Mouse (Mus musculus) thymus, postnatal 25 days (tissue): Measurements from ENCODE around the gene Slc26a8.

Experiments used
- DNase-seq: peaks from one replicate; pipeline ENCODE4 v3.0.0; 2022

Slc26a8 gene

DNA sequence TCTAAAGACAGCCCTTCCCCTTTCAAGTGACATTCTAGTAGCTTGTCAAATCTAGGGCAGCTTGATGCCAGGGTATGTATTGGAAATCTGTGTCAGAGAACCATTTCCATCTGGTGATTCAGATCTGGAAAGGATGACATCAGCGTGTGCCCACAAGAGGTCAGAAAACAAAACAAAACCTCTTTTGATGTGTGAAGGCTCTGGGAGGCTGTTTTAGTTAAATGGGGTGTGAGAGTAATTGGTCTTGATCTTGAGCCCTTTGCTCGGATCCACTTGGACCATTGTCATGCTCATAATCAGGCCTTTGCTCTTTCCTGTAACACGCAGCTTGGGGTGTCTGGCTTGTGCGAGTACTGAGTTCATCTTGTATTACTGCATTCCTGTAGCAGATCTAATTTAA is 8.2 kb upstream of the Slc26a8 start:
- no peak for DNase-seq

DNA sequence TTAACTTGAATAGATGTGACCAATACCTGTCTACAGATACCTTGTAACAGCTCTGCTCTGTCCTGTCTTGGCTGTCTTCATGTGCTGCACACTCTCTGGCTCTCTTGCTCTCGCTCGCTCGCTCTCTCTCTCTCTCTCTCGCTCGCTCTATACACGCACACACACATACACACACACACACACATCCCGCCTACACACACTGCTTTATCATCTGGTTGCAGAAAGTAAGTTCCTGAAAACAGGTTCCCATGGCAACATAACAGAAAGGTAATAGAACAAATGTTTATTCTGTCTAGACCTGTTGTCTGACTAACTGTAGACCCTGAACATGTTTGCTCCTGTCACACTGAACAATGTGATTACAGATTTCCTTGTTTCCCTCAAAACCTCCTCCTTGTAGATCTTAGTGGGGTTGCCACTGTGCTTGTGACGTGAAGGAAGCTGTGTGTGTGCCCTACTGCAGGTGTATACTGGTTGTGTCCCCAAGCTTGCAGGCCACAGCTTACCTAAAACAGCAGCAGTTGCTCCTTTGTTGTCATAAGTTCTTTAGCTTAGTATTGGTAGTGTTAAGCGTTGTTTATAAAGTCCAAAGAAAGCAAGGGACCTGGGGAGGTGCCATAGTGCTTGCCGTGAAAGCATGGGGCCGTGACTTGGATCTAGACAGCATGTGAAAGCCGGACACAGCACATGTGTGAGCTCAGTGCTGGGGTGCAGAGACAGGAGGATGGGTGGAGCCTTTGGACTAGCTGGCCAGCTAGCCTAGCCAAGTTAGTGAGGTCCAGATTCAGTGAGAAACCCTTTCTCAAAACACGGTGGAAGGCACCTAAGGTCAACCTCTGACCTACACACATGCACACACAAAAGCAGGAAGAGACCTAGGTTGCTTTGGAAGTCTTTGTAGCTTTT is 7.5 kb upstream of the Slc26a8 start:
- no peak for DNase-seq

DNA sequence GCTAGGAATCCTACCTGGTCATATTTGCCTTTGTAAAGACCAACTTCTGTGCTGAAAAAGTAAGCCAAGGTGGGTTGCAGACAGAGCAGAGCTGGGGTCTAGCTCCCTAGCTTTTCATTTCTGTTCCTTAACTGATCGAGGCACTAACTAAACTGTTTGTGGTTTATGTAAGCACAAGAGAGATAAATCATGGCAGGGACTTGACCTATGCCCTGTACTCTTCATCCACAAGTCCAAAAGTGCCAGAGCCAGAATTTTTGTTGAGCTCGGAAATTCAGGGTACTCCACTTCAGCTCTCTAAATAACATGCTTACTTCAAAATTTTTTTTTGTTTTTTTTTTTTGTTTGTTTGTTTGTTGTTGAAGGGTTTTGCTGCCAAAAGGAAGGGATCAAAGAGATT is 6.6 kb upstream of the Slc26a8 start:
- no peak for DNase-seq

DNA sequence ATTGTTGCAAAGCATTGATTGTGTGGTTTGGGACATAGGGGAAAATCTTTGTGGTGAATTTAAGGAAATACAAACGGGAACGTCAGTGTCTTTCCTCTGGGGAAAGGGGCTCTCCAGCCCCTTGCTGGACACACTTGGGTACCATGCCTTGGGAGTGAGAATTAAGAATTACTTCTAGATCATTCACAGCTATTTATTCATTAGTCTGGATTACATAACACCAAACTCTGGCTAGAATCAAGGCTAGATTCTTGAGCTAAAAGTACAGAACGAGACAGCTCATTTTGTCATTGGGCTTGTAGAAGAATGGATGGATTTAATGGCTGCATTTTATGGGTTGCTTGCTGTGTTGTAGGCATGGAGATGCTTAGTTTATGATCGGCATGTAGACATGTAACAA is 4.8 kb upstream of the Slc26a8 start:
- DNase-seq = no peak

DNA sequence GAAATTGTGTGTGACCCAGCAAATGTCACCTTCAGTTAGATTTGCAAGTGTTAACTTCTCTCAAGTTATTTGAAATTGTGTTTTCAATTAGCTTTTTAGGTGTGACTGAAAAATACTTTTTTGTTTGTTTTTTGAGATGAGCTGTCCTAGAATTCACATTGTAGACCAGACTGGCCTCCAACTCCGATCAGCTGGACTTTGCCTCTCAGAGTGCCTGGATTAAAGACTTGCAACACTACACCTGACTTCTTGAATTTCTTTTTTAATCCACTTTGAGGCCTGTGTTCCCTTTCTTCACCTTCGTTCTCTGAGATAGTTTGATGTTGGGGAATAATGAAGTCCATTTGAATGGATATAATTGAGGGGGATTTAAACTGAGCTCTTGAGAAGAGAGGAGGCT is 4.0 kb upstream of the Slc26a8 start:
- no peak for DNase-seq

DNA sequence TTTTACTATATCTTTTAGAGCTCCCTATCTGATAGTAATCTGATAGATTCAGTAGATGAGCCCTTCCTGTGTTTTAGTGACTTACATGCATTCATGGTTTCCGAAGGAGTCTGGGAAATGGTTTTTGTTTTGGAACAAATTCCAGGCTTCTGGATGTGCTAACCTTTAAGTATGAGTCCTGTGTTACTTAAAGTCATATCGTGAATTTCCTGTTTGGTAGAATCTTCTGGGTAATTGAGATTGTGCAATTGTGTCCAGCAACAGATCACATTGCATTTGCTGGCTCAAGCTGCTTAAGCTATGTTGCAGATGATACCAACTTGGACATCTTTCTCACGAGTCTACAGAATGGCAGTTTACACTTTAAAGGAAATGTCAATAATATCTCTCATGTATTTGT is 3.1 kb upstream of the Slc26a8 start:
- DNase-seq = no peak

DNA sequence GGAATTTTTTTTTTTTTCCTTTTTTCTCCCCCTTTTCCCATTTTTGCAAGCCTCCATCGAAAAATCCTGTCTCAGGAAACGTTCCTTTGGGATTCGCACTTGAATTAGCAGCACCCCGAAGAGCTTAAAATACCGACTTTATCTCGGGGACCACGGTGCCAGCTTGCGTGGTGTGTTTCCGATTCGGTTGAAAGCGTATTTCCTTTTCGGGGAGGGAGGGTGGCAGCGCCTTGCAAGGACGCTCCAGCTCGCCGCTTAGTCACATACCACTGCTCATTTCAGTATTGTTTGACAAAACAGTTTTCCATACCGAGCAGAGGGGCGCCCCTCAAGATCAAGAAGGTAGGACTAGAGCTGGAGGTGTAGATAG is 2.3 kb upstream of the Slc26a8 start:
- peak; percentile 71 for DNase-seq

DNA sequence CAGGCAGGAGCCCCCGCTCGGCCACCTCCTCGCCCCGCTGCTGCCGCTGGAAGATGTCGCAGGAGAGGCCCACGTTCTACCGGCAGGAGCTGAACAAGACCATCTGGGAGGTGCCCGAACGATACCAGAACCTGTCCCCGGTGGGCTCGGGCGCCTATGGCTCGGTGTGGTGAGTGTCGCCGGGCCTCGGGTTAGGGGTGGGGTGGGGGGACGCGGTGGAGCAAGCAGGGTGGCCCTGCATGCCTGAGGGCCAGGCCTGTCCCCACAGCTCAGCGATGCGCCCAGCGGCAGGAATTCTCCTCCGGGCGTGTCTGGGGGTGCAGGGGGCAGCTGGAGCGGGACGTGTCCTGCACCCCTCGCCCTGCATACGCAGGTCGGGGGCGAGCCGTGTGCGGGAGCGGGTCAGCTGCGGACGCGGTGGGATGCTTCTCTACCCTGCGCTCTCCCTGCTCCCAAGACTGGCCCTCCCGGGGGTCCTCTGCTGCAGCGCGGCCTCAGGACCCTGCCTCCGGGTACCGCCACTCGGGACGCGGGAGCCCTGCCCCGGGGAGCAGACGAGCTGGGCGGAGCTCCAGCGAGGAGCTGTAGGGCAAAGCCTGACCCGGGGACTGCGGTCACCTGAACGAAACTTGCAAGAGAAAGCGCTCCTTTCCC is 1.8 kb upstream of the Slc26a8 start:
- peak; percentile 62 for DNase-seq

DNA sequence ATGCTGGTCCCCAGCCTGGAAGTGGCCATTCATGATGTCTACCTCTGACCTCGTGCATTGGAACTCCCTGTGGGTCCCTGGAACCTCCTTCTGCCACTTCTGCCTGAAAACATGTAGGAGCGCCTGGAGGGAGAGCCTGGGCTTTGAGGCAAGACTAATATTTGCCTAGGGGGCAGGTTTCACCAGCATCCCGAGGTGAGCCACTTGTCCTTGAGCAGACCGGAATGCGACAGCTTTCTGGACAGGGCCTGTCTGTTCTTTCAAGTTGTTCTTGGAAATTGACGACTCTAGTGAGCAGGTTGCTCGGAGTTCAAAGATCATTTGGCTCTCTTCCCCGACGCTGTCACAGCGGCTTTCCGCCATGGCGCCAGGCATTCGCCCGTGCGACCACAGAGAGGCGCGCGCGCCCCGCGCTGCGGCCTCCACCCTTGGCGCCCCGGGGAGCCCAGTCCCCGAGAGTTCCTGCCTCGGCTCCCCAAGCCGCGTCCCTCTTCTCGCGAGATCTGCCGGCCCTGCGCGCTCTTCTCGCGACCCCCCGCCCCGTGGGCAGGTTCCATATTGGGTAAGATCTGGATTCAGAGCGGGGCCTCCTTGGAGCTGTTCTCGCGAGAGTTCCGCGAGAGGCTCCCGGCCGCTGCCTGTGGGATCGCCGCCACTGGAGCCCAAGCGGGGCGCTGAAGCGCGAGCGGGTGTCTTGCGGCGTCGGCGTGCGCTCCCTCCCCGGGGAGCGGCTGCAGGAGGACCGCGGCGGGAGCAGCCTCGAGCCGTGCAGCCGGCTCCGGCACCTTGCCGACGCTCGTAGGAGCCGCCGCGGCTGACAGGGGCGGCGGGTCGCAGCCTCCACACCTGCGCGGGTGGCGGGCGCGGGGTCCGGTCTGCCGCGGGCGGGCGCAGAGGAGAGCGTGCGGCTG is 998 bp upstream of the Slc26a8 start, which contains the start of gene Mapk14:
Gene Mapk14 (plus strand): TSS at position 554 of the 911 bp plus-strand sequence.
- DNase-seq = peak; percentile 100

DNA sequence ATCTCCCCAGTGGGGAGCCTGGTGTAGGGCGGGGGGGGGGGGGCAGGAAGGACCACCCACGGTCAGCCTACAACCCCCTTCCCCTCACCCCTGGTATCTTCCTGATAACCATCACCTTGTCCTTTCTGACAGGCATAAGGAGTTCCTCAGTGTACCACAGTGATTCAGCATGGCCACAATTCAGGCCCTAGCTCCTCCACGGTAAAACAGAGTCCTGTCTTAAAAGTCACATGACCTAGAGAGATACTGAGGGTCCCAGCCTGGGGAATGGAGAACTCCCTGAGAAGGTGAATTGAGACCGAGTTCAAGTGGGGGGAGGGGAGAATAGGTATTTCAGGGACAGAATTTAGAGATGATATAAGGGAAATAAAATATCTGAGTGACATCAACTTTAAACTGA is 2.7 kb downstream of the Slc26a8 start:
- no peak for DNase-seq

DNA sequence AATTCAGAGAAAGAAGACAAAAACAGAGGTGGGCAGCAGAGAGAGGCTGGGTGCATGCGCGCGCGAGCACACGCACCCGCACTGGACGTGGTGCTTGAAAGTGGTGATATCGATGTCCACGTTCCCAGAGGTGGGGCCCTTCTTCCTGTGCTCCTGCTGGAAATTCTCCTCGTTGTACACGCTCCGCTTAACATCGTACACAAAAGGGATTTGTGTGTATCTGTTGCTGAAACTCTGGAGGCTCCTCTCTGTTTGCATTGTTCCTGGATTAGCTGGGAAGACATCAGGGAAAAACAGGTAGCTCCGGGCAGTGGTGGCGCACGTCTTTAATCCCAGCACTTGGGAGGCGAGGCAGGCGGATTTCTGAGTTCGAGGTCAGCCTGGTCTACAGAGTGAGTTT is 5.4 kb downstream of the Slc26a8 start:
- no peak for DNase-seq

DNA sequence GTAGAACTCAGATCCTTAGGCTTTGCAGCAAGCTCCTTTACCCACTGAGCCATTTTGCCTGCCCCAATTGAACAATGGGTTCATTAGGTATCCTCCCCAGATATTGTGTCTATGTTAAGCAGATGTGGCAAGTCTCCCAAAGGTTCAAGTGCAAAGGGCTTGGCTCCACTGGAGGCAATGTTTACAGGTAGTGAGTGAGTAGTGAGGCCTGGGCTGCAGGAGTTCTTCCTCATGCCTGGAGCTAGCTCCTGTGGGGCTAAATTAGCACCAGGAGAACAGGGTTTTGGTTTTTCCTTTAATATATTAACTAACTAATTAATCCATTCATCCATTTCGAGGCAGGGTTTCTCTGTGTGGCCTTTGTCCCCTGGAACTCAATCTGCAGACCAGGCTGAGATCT is 6.4 kb downstream of the Slc26a8 start:
- no peak for DNase-seq

DNA sequence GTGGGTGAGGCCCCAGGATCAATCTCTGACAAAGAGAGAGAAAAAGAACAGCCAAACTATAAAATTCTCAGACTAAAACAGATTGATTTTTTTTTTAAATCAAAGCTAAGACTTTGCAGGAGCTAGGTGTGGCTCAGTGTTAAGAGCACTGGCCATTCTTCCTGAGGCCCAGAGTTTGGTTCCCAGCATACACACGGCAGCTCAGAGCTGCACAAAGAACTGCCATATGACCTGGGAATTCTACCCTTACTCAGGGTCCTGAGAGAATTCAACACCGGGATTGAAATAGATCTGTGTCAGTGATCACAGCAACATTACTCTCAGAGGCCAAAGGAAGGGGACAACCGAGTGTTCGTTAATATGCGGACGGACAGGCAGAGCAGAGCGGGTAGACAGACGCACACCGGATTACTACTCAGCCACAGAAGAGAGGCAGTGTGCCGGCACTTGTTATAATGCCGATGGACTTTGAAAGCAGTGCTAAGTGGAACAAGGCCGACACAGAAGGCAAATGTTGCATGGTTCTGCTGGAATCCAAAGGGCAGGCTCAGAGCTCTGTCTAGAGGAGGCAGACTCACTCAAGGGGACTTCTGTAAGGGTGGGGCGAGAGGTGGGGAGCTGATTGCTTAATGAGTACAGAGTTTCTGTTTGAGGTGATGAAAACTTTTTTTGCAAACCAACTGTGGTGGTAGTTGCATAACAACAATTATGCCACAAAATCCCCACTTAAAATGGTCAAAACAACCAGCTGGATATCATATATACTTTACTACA is 7.5 kb downstream of the Slc26a8 start:
- DNase-seq = no peak

DNA sequence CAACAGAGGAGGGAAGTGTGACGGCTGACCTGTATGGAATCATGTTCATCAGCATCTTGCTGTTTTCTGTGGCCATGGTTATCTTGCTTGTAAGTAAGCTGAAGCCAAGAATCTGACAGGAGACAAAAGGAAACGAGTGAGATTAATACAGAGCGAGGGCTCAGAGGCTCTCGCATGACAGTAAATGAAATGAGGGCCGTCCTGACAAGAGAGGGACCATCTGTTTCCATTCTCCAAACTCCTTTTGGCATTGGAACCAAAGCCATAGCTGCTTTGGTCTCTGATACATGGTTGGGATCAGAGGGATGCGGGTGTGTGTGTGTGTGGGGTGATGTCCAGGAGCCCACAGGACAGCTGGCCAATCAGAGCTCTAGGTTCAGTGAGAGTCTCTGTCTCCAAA is 30.5 kb downstream of the Slc26a8 start:
- DNase-seq = no peak

DNA sequence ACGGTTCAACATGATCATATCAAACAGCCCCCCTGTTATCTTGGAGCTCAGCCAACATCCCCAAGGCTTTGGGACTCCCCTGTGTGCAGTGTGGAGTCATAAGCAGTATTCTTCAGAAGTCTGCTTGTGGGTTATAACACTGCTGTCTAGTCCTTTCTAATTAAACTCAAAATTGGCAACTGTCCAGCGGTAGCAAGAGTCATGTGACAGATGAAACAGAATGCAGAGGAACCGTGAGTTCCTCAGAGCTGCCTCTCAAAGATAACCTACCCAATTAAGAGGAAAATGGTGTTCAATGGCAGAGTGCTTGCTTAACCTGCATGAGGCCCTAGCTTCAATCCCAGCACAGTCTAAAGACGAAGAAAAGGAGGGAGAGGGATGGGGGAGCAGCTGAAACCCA is 32.1 kb downstream of the Slc26a8 start:
- no peak for DNase-seq

DNA sequence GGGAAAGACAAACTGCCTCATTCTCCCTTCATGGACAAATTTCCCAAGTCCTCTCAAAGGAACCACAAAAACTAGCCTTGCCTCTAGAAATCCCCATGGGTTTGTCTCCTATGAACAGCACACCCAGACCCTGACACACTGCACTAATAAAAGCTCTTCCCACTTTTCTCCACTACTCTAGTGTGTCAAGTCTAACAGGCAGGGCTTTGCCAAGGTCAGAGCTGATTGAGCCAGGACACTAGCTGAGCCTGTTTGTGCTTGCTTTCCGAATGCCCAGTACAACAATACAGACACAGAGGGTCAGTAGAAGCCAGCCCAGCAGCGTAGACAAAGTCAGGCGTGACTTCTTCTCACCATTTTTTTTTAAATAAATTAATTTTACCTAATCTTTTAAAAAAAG is 39.8 kb downstream of the Slc26a8 start:
- DNase-seq = no peak

DNA sequence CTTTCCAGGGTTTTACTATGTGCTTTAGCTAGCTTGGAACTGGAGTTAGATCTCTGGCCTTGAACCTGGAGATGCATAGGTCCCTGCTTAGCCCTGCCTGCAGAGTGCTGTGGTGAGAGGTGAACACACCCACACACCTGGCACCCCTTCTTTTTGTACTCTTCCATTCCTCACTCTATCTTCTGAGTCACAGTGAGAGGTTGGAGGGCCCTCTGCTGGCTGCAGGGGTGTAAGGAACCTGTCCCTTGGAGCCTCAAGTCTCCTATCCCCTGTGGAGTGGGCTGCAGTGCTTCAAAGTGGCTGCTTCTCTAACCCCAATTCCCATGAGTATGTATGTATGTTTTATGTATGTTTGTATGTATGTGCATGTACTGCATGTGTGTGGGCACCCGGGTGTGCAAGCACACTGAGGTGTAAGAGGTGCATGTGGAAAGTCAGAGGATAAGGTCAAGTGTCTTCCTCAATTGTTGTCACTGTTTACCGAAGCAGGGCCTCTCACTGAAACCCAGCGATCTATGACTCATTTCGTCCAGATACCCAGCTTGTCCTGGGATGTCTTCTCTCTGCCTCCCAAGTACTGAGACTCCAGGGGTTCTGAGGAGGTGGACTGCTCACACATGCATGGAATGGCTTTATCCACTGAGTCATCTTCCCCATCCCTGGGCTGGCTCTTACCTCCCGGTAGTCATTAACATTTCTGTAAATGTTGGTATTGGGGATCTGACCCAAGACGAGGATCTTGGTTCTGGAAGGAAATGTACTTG is 41.2 kb downstream of the Slc26a8 start:
- DNase-seq = peak; percentile 68

DNA sequence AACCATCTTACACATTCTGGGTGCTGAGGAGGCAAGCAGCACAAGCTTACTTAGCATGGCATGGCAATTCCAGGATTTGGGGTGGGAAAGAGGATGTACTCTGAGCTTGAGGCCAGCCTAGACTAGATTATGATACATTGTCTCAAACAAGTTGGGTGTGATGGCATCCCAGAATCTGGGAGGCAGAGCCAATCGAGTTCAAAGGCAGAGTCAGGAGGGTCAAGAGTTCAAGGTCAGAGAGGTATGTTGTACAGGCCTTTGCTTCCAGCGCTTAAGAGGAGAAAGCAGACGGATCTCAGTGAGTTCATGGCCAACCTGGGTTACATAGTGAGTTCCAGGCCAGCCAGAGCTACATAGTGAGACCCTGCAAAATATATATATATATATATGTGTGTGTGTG is 43.8 kb downstream of the Slc26a8 start:
- no peak for DNase-seq

DNA sequence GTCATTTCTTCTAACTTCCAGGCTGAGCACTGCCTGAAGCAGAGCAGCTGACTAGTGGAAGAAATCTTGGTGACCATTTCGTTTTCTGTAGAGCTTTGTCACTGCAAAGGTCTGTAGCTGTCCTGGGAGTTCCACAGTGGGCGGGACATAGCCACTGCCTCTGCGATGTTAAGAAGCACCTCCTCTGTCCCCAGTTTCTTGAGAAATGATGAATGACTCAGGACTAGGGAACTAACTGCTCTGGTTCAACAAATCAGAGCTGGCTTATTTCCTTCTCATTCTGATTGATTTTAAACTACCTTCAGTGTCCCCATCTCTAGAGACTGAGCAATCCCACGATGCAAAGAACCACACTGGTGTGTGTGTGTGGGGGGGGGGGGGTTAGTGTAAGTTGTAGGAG is 45.9 kb downstream of the Slc26a8 start:
- no peak for DNase-seq

DNA sequence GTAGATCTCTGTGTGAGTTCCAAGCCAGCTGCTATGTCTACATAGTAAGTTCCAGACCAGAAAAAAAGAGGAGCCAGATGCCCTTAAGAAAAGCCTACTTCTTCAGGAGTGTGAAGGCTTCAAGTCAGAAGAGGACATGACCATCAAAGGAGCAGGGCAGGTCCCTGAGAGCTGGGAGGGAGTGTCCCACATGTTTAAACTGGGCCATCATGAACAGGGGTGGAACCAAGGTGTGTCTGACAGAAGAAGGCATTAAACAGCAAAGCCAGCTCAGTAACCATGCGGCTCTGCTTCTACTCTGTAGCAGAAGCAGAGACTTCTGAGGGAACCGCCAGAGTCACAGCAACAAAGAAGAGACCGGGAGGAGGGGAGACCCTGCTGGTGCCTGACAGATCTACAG is 46.3 kb downstream of the Slc26a8 start:
- peak; percentile 19 for DNase-seq

DNA sequence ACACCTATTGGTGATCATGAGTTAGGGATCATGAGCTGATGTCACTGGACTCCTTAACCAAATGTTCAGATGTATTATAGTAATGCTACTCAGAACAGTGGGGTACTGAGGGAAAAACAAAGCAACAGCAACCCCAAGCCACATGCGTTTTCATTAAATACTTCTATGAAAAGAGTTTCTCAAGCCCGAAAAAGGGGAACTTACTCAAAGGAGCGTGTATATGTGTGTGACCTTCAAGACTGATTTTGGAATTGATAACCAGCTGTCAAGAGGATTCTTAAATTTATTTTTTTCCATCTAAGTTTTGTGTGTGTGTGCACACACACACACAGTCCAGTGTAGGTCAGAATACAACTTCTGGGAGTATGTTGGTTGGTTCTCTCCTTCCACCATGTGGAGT is 49.9 kb downstream of the Slc26a8 start:
- DNase-seq = no peak
